Mouse (Mus musculus) bone marrow macrophage, adult 2 months (primary cell): Measurements from ENCODE around the gene Cdc42bpb.

Experiments
- CTCF ChIP-seq: IDR thresholded peaks from 2 replicates; pipeline ENCODE4 v1.5.1; 2012; ENCODE audit warnings: low read depth, mild to moderate bottlenecking, low read length, moderate library complexity
- POLR2A ChIP-seq: IDR thresholded peaks from 2 replicates; pipeline ENCODE4 v1.6.1; 2012; ENCODE audit warnings: mild to moderate bottlenecking, low read depth, low read length, borderline replicate concordance

- no peak for TF ChIP-seq POLR2A
- TF ChIP-seq CTCF: no peak
Measured at GRCm38 (mm10) chr12:111251227-111251626, 126.3 kb downstream of the Cdc42bpb start.
